Mouse (Mus musculus): Measurements from ENCODE around the gene Peli2. TPM values are rescaled to one million over a fixed set of nuclear protein-coding genes. Genes with fewer than 3 reads are reported as not detected.

Gene Peli2
- polyA plus RNA-seq, 1 experiment from 2014 or later, result 11.0 TPM

- WGBS (ENCODE audit: missing documents), result 84% methylated on average over 3 of the region's 3 CpGs
- no peaks in the 10 kb centered on the region for H3K36me3 ChIP-seq (ENCODE audit: inconsistent target)
- no peak overlapping the region for H3K4me3 ChIP-seq (ENCODE audit: inconsistent target)
- peaks cover 60% of the 10 kb centered on the region; the same call in 1 of the 2 replicates for H3K79me2 ChIP-seq (ENCODE audit: inconsistent target)
- H3K27ac ChIP-seq, result peak overlapping the region; percentile 92
Measured at GRCm38 (mm10) chr14:48132241-48132640, 11.6 kb downstream of the Peli2 start.

GRCm38 (mm10) chr14:48132865-48133802, 12.5 kb downstream of the Peli2 start:
- Histone ChIP-seq H3K79me2 (ENCODE audit: inconsistent target) (peaks cover 51% of the 10 kb centered on the region; the same call in 1 of the 2 replicates), H3K4me3 (ENCODE audit: inconsistent target) (peak overlapping the region; percentile 2; the same call in 1 of the 2 replicates), H3K27ac (peak overlapping the region; percentile 92), H3K36me3 (ENCODE audit: inconsistent target) (no peaks in the 10 kb centered on the region)
- WGBS (ENCODE audit: missing documents), result 5% methylated on average over 21 of the region's 21 CpGs

GRCm38 (mm10) chr14:48134344-48134743, 13.7 kb downstream of the Peli2 start:
- Histone ChIP-seq H3K79me2 (ENCODE audit: inconsistent target) (peaks cover 39% of the 10 kb centered on the region; the same call in 1 of the 2 replicates), H3K4me3 (ENCODE audit: inconsistent target) (no peak overlapping the region), H3K27ac (no peak overlapping the region), H3K36me3 (ENCODE audit: inconsistent target) (no peaks in the 10 kb centered on the region)
- WGBS (ENCODE audit: missing documents), result 94% methylated on average over 6 of the region's 7 CpGs

GRCm38 (mm10) chr14:48135816-48136345, 15.3 kb downstream of the Peli2 start:
- Histone ChIP-seq H3K4me3 (ENCODE audit: inconsistent target) (no peak overlapping the region), H3K27ac (no peak overlapping the region), H3K36me3 (ENCODE audit: inconsistent target) (no peaks in the 10 kb centered on the region), H3K79me2 (ENCODE audit: inconsistent target) (peaks cover 34% of the 10 kb centered on the region; the same call in 1 of the 2 replicates)
- WGBS (ENCODE audit: missing documents), result 96% methylated on average over 11 of the region's 11 CpGs

- Histone ChIP-seq H3K36me3 (ENCODE audit: inconsistent target) (no peaks in the 10 kb centered on the region), H3K79me2 (ENCODE audit: inconsistent target) (peaks cover 39% of the 10 kb centered on the region; the same call in 1 of the 2 replicates), H3K4me3 (ENCODE audit: inconsistent target) (no peak overlapping the region), H3K27ac (0 out of 2 replicates have a peak overlapping the region, but pooled peaks have one; percentile 17)
- WGBS (ENCODE audit: missing documents), result 34% methylated on average over 8 of the region's 8 CpGs
Measured at GRCm38 (mm10) chr14:48137731-48138130, 17.1 kb downstream of the Peli2 start.

GRCm38 (mm10) chr14:48138138-48138537, 17.5 kb downstream of the Peli2 start:
- WGBS (ENCODE audit: missing documents), result 49% methylated on average over 8 of the region's 8 CpGs
- Histone ChIP-seq H3K36me3 (ENCODE audit: inconsistent target) (no peaks in the 10 kb centered on the region), H3K79me2 (ENCODE audit: inconsistent target) (peaks cover 35% of the 10 kb centered on the region; the same call in 1 of the 2 replicates), H3K4me3 (ENCODE audit: inconsistent target) (no peak overlapping the region), H3K27ac (no peak overlapping the region)

GRCm38 (mm10) chr14:48139409-48139808, 18.8 kb downstream of the Peli2 start:
- Histone ChIP-seq H3K4me3 (ENCODE audit: inconsistent target) (no peak overlapping the region), H3K36me3 (ENCODE audit: inconsistent target) (no peaks in the 10 kb centered on the region), H3K27ac (no peak overlapping the region), H3K79me2 (ENCODE audit: inconsistent target) (peaks cover 23% of the 10 kb centered on the region; the same call in 1 of the 2 replicates)
- WGBS (ENCODE audit: missing documents), result 64% methylated on average over 2 of the region's 3 CpGs

- H3K4me3 ChIP-seq (ENCODE audit: inconsistent target), result no peak overlapping the region
- H3K27ac ChIP-seq, result no peak overlapping the region
- peaks cover 4% of the 10 kb centered on the region; the same call in 1 of the 2 replicates for H3K79me2 ChIP-seq (ENCODE audit: inconsistent target)
- no peaks in the 10 kb centered on the region for H3K36me3 ChIP-seq (ENCODE audit: inconsistent target)
- WGBS (ENCODE audit: missing documents), result 93% methylated on average over 7 of the region's 8 CpGs
Measured at GRCm38 (mm10) chr14:48141694-48142093, 21.1 kb downstream of the Peli2 start.

- Histone ChIP-seq H3K4me3 (ENCODE audit: inconsistent target) (no peak overlapping the region), H3K36me3 (ENCODE audit: inconsistent target) (no peaks in the 10 kb centered on the region), H3K27ac (no peak overlapping the region), H3K79me2 (ENCODE audit: inconsistent target) (peaks cover 11% of the 10 kb centered on the region; the same call in 1 of the 2 replicates)
- 94% methylated on average over 10 of the region's 10 CpGs for WGBS (ENCODE audit: missing documents)
Measured at GRCm38 (mm10) chr14:48142696-48143095, 22.1 kb downstream of the Peli2 start.

GRCm38 (mm10) chr14:48143141-48143540, 22.5 kb downstream of the Peli2 start:
- Histone ChIP-seq H3K27ac (no peak overlapping the region), H3K79me2 (ENCODE audit: inconsistent target) (peaks cover 16% of the 10 kb centered on the region; the same call in 1 of the 2 replicates), H3K36me3 (ENCODE audit: inconsistent target) (no peaks in the 10 kb centered on the region), H3K4me3 (ENCODE audit: inconsistent target) (no peak overlapping the region)
- WGBS (ENCODE audit: missing documents), result 97% methylated on average over 3 of the region's 4 CpGs

GRCm38 (mm10) chr14:48144330-48144729, 23.7 kb downstream of the Peli2 start:
- Histone ChIP-seq H3K4me3 (ENCODE audit: inconsistent target) (no peak overlapping the region), H3K36me3 (ENCODE audit: inconsistent target) (no peaks in the 10 kb centered on the region), H3K27ac (no peak overlapping the region), H3K79me2 (ENCODE audit: inconsistent target) (peaks cover 17% of the 10 kb centered on the region; the same call in 1 of the 2 replicates)
- WGBS (ENCODE audit: missing documents), result 94% methylated on average over 17 of the region's 17 CpGs

GRCm38 (mm10) chr14:48147688-48148087, 27.1 kb downstream of the Peli2 start:
- peaks cover 24% of the 10 kb centered on the region; the same call in 1 of the 2 replicates for H3K79me2 ChIP-seq (ENCODE audit: inconsistent target)
- no peak overlapping the region for H3K27ac ChIP-seq
- no peaks in the 10 kb centered on the region for H3K36me3 ChIP-seq (ENCODE audit: inconsistent target)
- no peak overlapping the region for H3K4me3 ChIP-seq (ENCODE audit: inconsistent target)
- 88% methylated on average over 6 of the region's 6 CpGs for WGBS (ENCODE audit: missing documents)

- H3K4me3 ChIP-seq (ENCODE audit: inconsistent target), result no peak overlapping the region
- WGBS (ENCODE audit: missing documents), result 78% methylated on average over 6 of the region's 6 CpGs
- peaks cover 24% of the 10 kb centered on the region; the same call in 1 of the 2 replicates for H3K79me2 ChIP-seq (ENCODE audit: inconsistent target)
- no peaks in the 10 kb centered on the region for H3K36me3 ChIP-seq (ENCODE audit: inconsistent target)
- H3K27ac ChIP-seq, result no peak overlapping the region
Measured at GRCm38 (mm10) chr14:48148615-48149014, 28.0 kb downstream of the Peli2 start.

GRCm38 (mm10) chr14:48149351-48149750, 28.7 kb downstream of the Peli2 start:
- WGBS (ENCODE audit: missing documents), result 90% methylated on average over 9 of the region's 9 CpGs
- Histone ChIP-seq H3K36me3 (ENCODE audit: inconsistent target) (no peaks in the 10 kb centered on the region), H3K27ac (no peak overlapping the region), H3K79me2 (ENCODE audit: inconsistent target) (peaks cover 27% of the 10 kb centered on the region; the same call in 1 of the 2 replicates), H3K4me3 (ENCODE audit: inconsistent target) (no peak overlapping the region)

GRCm38 (mm10) chr14:48150903-48151302, 30.3 kb downstream of the Peli2 start:
- WGBS (ENCODE audit: missing documents), result 100% methylated on average over 1 of the region's 1 CpGs
- Histone ChIP-seq H3K79me2 (ENCODE audit: inconsistent target) (peaks cover 31% of the 10 kb centered on the region; the same call in 1 of the 2 replicates), H3K4me3 (ENCODE audit: inconsistent target) (no peak overlapping the region), H3K27ac (no peak overlapping the region), H3K36me3 (ENCODE audit: inconsistent target) (no peaks in the 10 kb centered on the region)

Measured in macrophage (primary cell).